In the genomic region with DNA sequence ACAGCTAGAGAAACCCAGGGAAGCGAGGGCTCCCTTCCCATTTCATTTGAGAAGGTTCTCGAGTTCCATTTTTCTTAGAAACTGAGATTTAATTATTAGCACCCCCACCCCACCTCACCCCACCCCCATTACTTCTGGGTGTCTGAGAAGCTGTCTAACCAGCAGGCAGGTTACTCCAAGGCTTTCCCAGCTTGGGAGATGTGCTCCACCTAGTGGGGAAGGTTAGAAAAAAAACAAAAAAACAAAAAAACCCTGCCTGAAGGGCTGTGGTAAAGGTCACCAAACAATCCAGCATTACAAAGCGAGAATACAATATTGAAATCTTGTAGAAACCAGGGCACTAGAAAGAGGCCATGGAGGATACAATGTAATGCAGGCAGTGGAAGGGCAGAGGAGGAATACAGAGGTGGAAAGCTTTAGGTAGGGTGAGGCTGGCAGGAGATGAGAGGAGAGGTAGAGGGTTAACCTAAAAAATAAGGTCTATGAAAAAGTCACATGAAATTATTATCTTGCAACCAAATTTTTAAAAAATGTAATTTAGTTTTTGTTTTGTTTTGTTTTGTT, we compare ENCODE assay signal across 9 mouse cellular contexts. TPM values are rescaled to one million over a fixed set of nuclear protein-coding genes. Genes with fewer than 3 reads are reported as not detected.
DNase-seq lines count a peak whose midpoint lies in the region; ATAC-seq and TF ChIP-seq lines count a peak whose summit lies in the region.
"Had no signal": no experiment of that assay in that cellular context is flagged by ENCODE, and none has a peak within 500 bp of the region (broad histone marks: within the 10 kb centered on the region; RNA-seq: fewer than 3 reads in every experiment).

No protein-coding gene starts in this region.

- peak; percentile 48; the same call in 1 of the 2 replicates for TF ChIP-seq CTCF in cerebellum, adult 2 months (IDR thresholded peaks at IDR 0.05; ENCODE audit: borderline replicate concordance, insufficient read depth, low read depth, low read length)

- no peak overlapping the region for H3K27ac ChIP-seq in cerebellum, adult 2 months (ENCODE audit: insufficient read depth, low read length)
- no peak overlapping the region for H3K27ac ChIP-seq in hindbrain, embryonic 15.5 days (replicated peaks)
- H3K27ac ChIP-seq in midbrain, embryonic 12.5 days (replicated peaks), result no peak overlapping the region

- H3K36me3 ChIP-seq in hindbrain, embryonic 15.5 days, result peaks cover 29% of the 10 kb centered on the region
- no peaks in the 10 kb centered on the region; the same call in 1 of the 2 replicates for H3K36me3 ChIP-seq in midbrain, embryonic 12.5 days
- H3K36me3 ChIP-seq: G1E had no signal

- 0 out of 2 replicates have a peak, but pooled peaks have one; percentile 30 for ATAC-seq in hindbrain, embryonic 15.5 days (ENCODE audit: low FRiP score, low read depth)
- ATAC-seq in midbrain, embryonic 12.5 days (ENCODE audit: low FRiP score, low read depth), result peak; percentile 56; the same call in 1 of the 2 replicates
- no peak for ATAC-seq in monocyte, adult 5-6 weeks (replicated peaks; ENCODE audit: insufficient number of reproducible peaks, low FRiP score, low TSS enrichment, poor library complexity, severe bottlenecking)

- no peak overlapping the region for H3K4me2 ChIP-seq in hindbrain, embryonic 15.5 days
- H3K4me2 ChIP-seq in midbrain, embryonic 12.5 days (replicated peaks), result no peak overlapping the region

- H3K27me3 ChIP-seq in cerebellum, adult 2 months (ENCODE audit: control insufficient read depth, insufficient read depth, low read length), result no peaks in the 10 kb centered on the region
- no peaks in the 10 kb centered on the region for H3K27me3 ChIP-seq in hindbrain, embryonic 15.5 days
- no peaks in the 10 kb centered on the region for H3K27me3 ChIP-seq in midbrain, embryonic 12.5 days

- 0 out of 2 replicates have a peak, but pooled peaks cover 5% of the 10 kb centered on the region for H3K4me1 ChIP-seq in cerebellum, adult 2 months (ENCODE audit: control insufficient read depth, insufficient read depth, low read length)
- H3K4me1 ChIP-seq in hindbrain, embryonic 15.5 days (replicated peaks), result no peaks in the 10 kb centered on the region
- H3K4me1 ChIP-seq in midbrain, embryonic 12.5 days, result no peaks in the 10 kb centered on the region

- no peaks in the 10 kb centered on the region for H3K9me3 ChIP-seq in hindbrain, embryonic 15.5 days
- no peaks in the 10 kb centered on the region for H3K9me3 ChIP-seq in midbrain, embryonic 12.5 days
- H3K9me3 ChIP-seq: G1E had no signal

- no peak overlapping the region for H3K4me3 ChIP-seq in cerebellum, adult 2 months (replicated peaks; ENCODE audit: insufficient read depth, low read depth, low read length)
- H3K4me3 ChIP-seq in hindbrain, embryonic 15.5 days, result no peak overlapping the region
- no peak overlapping the region for H3K4me3 ChIP-seq in midbrain, embryonic 12.5 days

- no peak overlapping the region for H3K9ac ChIP-seq in hindbrain, embryonic 15.5 days
- H3K9ac ChIP-seq in midbrain, embryonic 12.5 days (replicated peaks), result no peak overlapping the region

- peak in 1 of 2 experiments; percentile 54 for DNase-seq in cerebellum, adult 2 months
- DNase-seq in cerebellum, adult 11 months, result no peak
- peak; percentile 60 for DNase-seq in 3T3-L1 (ENCODE audit: low read depth, low spot score)
- peak; percentile 33 for DNase-seq in cerebellum, adult 9-11 months
- DNase-seq in frontal cortex, postnatal 10 days (ENCODE audit: low spot score in 2 of 2), result no peak

- TF ChIP-seq POLR2A in cerebellum, adult 2 months (IDR thresholded peaks at IDR 0.05; ENCODE audit: borderline replicate concordance, insufficient read depth, low read length), result no peak

- 45% methylated on average over 3 of the region's 3 CpGs for WGBS in cerebellum, adult 2 months
- 28% methylated on average over 3 of the region's 3 CpGs for WGBS in hindbrain, embryonic 15.5 days
- 22% methylated on average over 3 of the region's 3 CpGs for WGBS in midbrain, embryonic 12.5 days

RNA-seq across cellular contexts. Expression of a gene that starts 57.2 kb away (rescaled TPM):
- 2.5 and 3.1 TPM in 2 replicates for polyA plus RNA-seq in cerebellum, adult 2 months (2012; rRNA removed)
- polyA plus RNA-seq in hindbrain, embryonic 15.5 days (2015; fragmentation: Nextera tagmentation; extraction: Ambion mirVana), result 6.2 and 7.2 TPM in 2 replicates
- 2.4 and 3.2 TPM in 2 replicates for polyA plus RNA-seq in midbrain, embryonic 12.5 days (2016; fragmentation: Nextera tagmentation; extraction: Ambion mirVana)
- not detected in 3 replicates for total RNA-seq in monocyte, adult 5-6 weeks (2017)
- polyA plus RNA-seq: G1E had no signal

Comparison
In these comparisons a context has a peak if more than half of its experiments do, and no peak if none do; other contexts are left out.
1. DNase-seq: peak in 3T3-L1 (single experiment) and cerebellum, adult 9-11 months (single experiment); none in cerebellum, adult 11 months (single experiment) and frontal cortex, postnatal 10 days (0 of 2).